Mouse (Mus musculus): Measurements from ENCODE around the gene Nup205. TPM values are rescaled to one million over a fixed set of nuclear protein-coding genes. Genes with fewer than 3 reads are reported as not detected.

Gene Nup205
- polyA plus RNA-seq, 1 experiment from 2014 or later: 39.4 TPM

DNA sequence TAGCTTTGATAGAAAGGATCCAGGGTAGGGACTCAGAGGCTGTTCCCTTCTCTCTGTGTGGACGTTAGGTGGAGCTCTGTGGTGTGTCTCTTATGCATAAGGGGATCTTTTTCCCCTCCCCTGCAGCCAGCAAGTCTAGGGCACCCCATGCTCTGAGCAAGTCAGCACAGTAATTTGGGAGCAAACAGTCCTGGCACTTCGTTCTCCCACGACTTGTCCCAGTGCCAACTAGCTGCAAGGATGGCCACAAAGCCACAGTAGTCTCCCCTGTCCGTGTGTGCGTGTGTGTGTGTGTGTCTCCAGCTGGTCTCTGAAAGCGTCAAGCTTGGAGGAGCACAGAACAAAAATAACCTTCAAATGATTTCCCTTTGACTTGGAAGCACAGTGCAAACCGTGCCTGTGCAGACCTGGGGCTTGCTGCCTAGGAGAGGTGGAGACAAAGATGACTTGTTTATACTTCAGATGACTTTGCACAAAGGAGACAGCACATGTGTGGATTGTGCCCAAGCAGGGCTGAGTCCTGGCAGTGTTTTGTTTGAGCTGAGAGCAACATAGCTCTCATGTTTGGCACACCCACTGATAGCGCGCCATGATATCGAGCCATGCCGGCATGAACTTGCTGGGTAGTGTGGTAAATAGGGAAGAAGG lies 111.0 kb downstream of the Nup205 start:
- Histone ChIP-seq H3K27ac (replicated peaks; ENCODE audit: low read depth, low read length) (peak overlapping the region; percentile 40), H3K36me3 (ENCODE audit: control insufficient read depth, insufficient read depth, low read length) (no peaks in the 10 kb centered on the region), H3K4me3 (ENCODE audit: low read depth, low read length) (no peak overlapping the region), H3K27me3 (replicated peaks; ENCODE audit: control insufficient read depth, insufficient read depth, low read length) (no peaks in the 10 kb centered on the region), H3K4me1 (ENCODE audit: control insufficient read depth, insufficient read depth, low read length) (peaks cover 9% of the 10 kb centered on the region), H3K9me3 (ENCODE audit: control insufficient read depth, low read length) (no peaks in the 10 kb centered on the region), H3K4me2 (ENCODE audit: low read depth, low read length) (no peak overlapping the region), H3K9ac (ENCODE audit: low read depth, low read length) (0 out of 2 replicates have a peak overlapping the region, but pooled peaks have one; percentile 8)
- ATAC-seq (ENCODE audit: low read depth) (peak; percentile 84), DNase-seq (ENCODE audit: low spot score) (peak; percentile 78)
- 54% methylated on average over 11 of the region's 11 CpGs for WGBS

DNA sequence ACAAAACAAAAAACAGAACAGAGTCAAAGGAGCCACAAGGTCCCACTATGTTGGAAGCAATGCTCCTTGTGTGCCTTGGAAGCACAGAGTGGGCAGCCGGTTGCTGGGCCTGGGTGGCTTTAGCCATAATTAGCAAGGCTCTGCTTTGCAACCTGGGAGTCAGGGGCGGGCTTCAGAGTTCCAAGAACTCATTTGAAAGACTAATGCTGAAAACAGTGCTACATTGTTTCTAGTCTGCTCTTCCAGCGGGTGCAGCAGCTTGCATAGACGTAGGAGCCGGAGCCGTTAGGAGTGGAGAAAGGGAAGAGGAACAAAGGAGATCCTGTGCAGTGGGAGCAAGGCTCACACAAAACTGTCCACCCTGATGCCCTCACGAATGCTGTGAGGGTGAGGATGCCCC lies 111.7 kb downstream of the Nup205 start:
- H3K9me3 ChIP-seq (ENCODE audit: control insufficient read depth, low read length): no peaks in the 10 kb centered on the region
- H3K4me1 ChIP-seq (ENCODE audit: control insufficient read depth, insufficient read depth, low read length): peaks cover 9% of the 10 kb centered on the region
- peak; percentile 37 for DNase-seq (ENCODE audit: low spot score)
- 0 out of 2 replicates have a peak, but pooled peaks have one; percentile 30 for ATAC-seq (ENCODE audit: low read depth)
- no peaks in the 10 kb centered on the region for H3K36me3 ChIP-seq (ENCODE audit: control insufficient read depth, insufficient read depth, low read length)
- H3K27me3 ChIP-seq (replicated peaks; ENCODE audit: control insufficient read depth, insufficient read depth, low read length): no peaks in the 10 kb centered on the region
- H3K4me2 ChIP-seq (ENCODE audit: low read depth, low read length): no peak overlapping the region
- no peak overlapping the region for H3K9ac ChIP-seq (ENCODE audit: low read depth, low read length)
- 28% methylated on average over 7 of the region's 7 CpGs for WGBS
- H3K4me3 ChIP-seq (ENCODE audit: low read depth, low read length): no peak overlapping the region
- H3K27ac ChIP-seq (replicated peaks; ENCODE audit: low read depth, low read length): peak overlapping the region; percentile 40

DNA sequence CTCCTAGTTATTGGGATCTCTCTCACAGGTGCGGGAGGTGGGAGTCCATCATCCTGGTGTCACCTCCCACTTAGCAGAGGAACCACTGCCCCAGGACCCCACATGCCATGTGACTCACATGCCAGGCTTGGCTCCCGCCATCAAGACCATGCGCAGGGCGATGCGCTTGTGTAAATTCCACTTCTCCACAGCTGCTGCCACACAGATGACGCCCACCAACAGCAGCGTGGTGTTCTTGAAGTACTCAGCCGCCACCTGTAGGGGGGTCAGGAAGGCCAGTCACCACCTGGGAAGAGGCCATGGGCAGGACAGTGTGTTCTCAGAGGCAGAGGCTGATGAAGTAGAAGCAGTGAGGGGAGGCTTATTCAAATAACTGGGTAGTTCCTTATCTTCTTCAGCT lies 112.5 kb downstream of the Nup205 start:
- Histone ChIP-seq H3K27ac (replicated peaks; ENCODE audit: low read depth, low read length) (no peak overlapping the region), H3K36me3 (ENCODE audit: control insufficient read depth, insufficient read depth, low read length) (no peaks in the 10 kb centered on the region), H3K9me3 (ENCODE audit: control insufficient read depth, low read length) (no peaks in the 10 kb centered on the region), H3K9ac (ENCODE audit: low read depth, low read length) (no peak overlapping the region), H3K4me2 (ENCODE audit: low read depth, low read length) (no peak overlapping the region), H3K4me1 (ENCODE audit: control insufficient read depth, insufficient read depth, low read length) (peaks cover 9% of the 10 kb centered on the region), H3K27me3 (replicated peaks; ENCODE audit: control insufficient read depth, insufficient read depth, low read length) (no peaks in the 10 kb centered on the region), H3K4me3 (ENCODE audit: low read depth, low read length) (no peak overlapping the region)
- 88% methylated on average over 8 of the region's 8 CpGs for WGBS
- ATAC-seq (ENCODE audit: low read depth) (no peak), DNase-seq (ENCODE audit: low spot score) (no peak)

DNA sequence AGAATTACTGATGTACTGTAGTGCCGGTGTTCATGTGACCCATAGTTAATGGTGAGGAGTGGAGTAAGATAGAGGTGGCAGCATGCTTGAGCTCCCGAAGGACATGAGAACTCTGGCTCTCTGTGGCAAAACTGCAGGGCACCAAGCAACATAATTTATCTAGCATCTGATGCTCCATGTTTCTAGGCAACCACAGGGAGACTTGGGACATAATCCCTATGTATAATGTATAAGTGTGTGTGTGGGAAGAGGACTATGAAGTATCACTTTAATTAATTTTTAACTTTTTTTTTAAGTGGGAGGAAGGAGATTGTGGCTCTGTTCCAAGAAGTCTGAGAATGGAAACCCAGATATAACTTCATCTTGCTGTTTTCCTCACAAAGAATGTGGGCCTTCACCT lies 117.7 kb downstream of the Nup205 start:
- 92% methylated on average over 2 of the region's 2 CpGs for WGBS
- H3K4me3 ChIP-seq (ENCODE audit: low read depth, low read length): no peak overlapping the region

DNA sequence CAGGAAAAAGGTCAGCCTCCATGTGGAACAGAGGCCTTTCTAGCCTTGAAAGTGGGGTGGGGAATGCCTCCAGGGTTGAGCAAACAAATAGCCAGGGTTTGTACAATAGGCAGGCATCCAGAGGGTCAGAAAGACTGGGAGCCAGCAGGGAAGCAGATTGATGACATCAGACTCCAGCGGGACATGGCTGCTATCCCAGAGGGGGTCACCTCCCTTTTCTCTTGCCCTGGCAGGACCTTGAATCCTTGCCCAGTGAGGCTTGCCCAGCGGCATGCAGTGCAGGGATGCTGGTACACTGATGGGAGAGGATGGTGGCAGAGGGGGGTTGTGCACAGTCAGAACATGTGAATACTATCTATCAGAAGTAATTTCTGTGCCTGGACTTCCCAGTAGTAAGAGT lies 119.8 kb downstream of the Nup205 start:
- no peak overlapping the region for H3K4me3 ChIP-seq (ENCODE audit: low read depth, low read length)
- no peaks in the 10 kb centered on the region for H3K9me3 ChIP-seq (ENCODE audit: control insufficient read depth, low read length)
- H3K27ac ChIP-seq (replicated peaks; ENCODE audit: low read depth, low read length): no peak overlapping the region
- WGBS: 73% methylated on average over 2 of the region's 2 CpGs
- H3K27me3 ChIP-seq (replicated peaks; ENCODE audit: control insufficient read depth, insufficient read depth, low read length): no peaks in the 10 kb centered on the region
- DNase-seq (ENCODE audit: low spot score) (no peak), ATAC-seq (ENCODE audit: low read depth) (no peak)
- no peak overlapping the region for H3K9ac ChIP-seq (ENCODE audit: low read depth, low read length)
- H3K4me1 ChIP-seq (ENCODE audit: control insufficient read depth, insufficient read depth, low read length): no peaks in the 10 kb centered on the region
- no peak overlapping the region for H3K4me2 ChIP-seq (ENCODE audit: low read depth, low read length)
- H3K36me3 ChIP-seq (ENCODE audit: control insufficient read depth, insufficient read depth, low read length): no peaks in the 10 kb centered on the region

More for the DNA sequence above, 117.7 kb downstream of the Nup205 start:
- H3K27me3 ChIP-seq (replicated peaks; ENCODE audit: control insufficient read depth, insufficient read depth, low read length): no peaks in the 10 kb centered on the region
- ATAC-seq (ENCODE audit: low read depth) (no peak), DNase-seq (ENCODE audit: low spot score) (no peak)
- no peaks in the 10 kb centered on the region for H3K4me1 ChIP-seq (ENCODE audit: control insufficient read depth, insufficient read depth, low read length)
- no peaks in the 10 kb centered on the region for H3K9me3 ChIP-seq (ENCODE audit: control insufficient read depth, low read length)
- H3K36me3 ChIP-seq (ENCODE audit: control insufficient read depth, insufficient read depth, low read length): no peaks in the 10 kb centered on the region
- H3K9ac ChIP-seq (ENCODE audit: low read depth, low read length): no peak overlapping the region
- no peak overlapping the region for H3K4me2 ChIP-seq (ENCODE audit: low read depth, low read length)
- H3K27ac ChIP-seq (replicated peaks; ENCODE audit: low read depth, low read length): no peak overlapping the region

Other genes starting within 250 kb of the Nup205 start
- gene Slc23a4, start 189.0 kb upstream of the Nup205 start, polyA plus RNA-seq (2014; fragmentation: Nextera tagmentation; extraction: Ambion mirVana): 0.18 and 0.53 TPM in 2 replicates
- gene Cnot4, start 43.7 kb upstream of the Nup205 start, polyA plus RNA-seq (2014; fragmentation: Nextera tagmentation; extraction: Ambion mirVana): 29.8 and 30.2 TPM in 2 replicates
- gene Slc13a4, start 130.7 kb downstream of the Nup205 start, polyA plus RNA-seq (2014; fragmentation: Nextera tagmentation; extraction: Ambion mirVana): 2.5 and 3.0 TPM in 2 replicates
- 4.1 and 4.3 TPM in 2 replicates for gene Fam180a, start 148.7 kb downstream of the Nup205 start, polyA plus RNA-seq (2014; fragmentation: Nextera tagmentation; extraction: Ambion mirVana)

Data from embryonic facial prominence, embryonic 14.5 days (tissue).